Mouse (Mus musculus) stomach, embryonic 16.5 days (tissue): Measurements from ENCODE around the gene Fnip2. TPM values are rescaled to one million over a fixed set of nuclear protein-coding genes. Genes with fewer than 3 reads are reported as not detected.
"Not testable (repeated sequence)": the region's sequence is repeated elsewhere in the genome, so short reads cannot be mapped to it uniquely, and the experiment has no call there.

Source experiments
- ATAC-seq: fragments of 200-750 bp; cut with Nextera tagmentation; 2 replicates; pipeline ENCODE4 v1.8.0; 2017; ENCODE audit warnings: moderate number of reproducible peaks, moderate TSS enrichment; ENCODE audit not compliant: insufficient read depth, low FRiP score
- H3K27ac ChIP-seq: fragments of 300-500 bp; sonication (generic); 2 replicates; pipeline ENCODE4 v1.5.1; 2014; ENCODE audit warnings: low read length
- H3K27me3 ChIP-seq: fragments of 300-500 bp; sonication (generic); 2 replicates; pipeline ENCODE4 v1.6.1; 2014; ENCODE audit warnings: low read length, control low read depth, mixed read lengths; ENCODE audit not compliant: control insufficient read depth, insufficient read depth
- H3K36me3 ChIP-seq: fragments of 300-500 bp; sonication (generic); 2 replicates; pipeline ENCODE4 v1.6.1; 2014; ENCODE audit warnings: low read length; ENCODE audit not compliant: control insufficient read depth, insufficient read depth
- H3K4me1 ChIP-seq: fragments of 300-500 bp; sonication (generic); 2 replicates; pipeline ENCODE4 v1.6.1; 2014; ENCODE audit warnings: low read length, control low read depth, mixed read lengths; ENCODE audit not compliant: control insufficient read depth, insufficient read depth
- H3K4me2 ChIP-seq: fragments of 300-500 bp; sonication (generic); 2 replicates; pipeline ENCODE4 v1.6.1; 2014; ENCODE audit warnings: low read depth, low read length, mixed read lengths
- H3K4me3 ChIP-seq: fragments of 300-500 bp; sonication (generic); replicated peaks from 2 replicates; pipeline ENCODE4 v1.5.1; 2014; ENCODE audit warnings: mild to moderate bottlenecking, low read length
- H3K9ac ChIP-seq: fragments of 300-500 bp; sonication (generic); 2 replicates; pipeline ENCODE4 v1.6.1; 2014; ENCODE audit warnings: low read length
- H3K9me3 ChIP-seq: fragments of 300-500 bp; sonication (generic); replicated peaks from 2 replicates; pipeline ENCODE4 v1.6.1; 2016; ENCODE audit warnings: low read length, control low read depth; ENCODE audit not compliant: control insufficient read depth
- WGBS: fragments of 180-500 bp; shearing (Covaris S2); extraction: QIAGEN DNeasy Blood & Tissue Kit; methylation state at CpG from one replicate; pipeline ENCODE4 v1.1.7; 2014; 5-methylcytosine and 5-hydroxymethylcytosine counted together
- polyA plus RNA-seq: library from polyadenylated mRNA; unstranded; fragments of >200 nt; fragmentation: Nextera tagmentation; extraction: Ambion mirVana; gene quantifications from 2 replicates; pipeline ENCODE4 v1.2.1, GENCODE M21; 2015

Gene Fnip2
- polyA plus RNA-seq, 1 experiment from 2014 or later, result 3.8 TPM

DNA sequence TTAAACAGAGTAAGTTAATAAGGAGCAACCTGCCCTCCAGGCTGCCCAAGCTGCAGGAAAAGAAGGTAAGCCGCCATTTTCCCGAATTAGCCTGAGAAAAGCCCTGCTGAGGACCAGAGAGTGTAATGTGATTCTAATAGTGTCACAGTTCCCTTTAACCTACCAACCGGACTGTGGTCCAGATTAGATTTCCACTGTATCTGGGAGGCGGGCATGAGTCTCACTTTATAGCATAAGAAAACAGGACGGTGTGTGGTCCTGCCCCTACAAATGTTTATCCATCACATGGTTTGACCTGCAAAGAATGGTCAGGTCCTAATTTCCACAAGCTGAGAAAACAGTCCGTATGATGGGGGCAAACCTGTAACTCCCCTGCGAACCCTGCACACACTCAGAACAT, 118.2 kb downstream of the Fnip2 start:
- 72% methylated on average over 7 of the region's 7 CpGs for WGBS
- Histone ChIP-seq H3K4me3 (no peak overlapping the region), H3K4me2 (no peak overlapping the region), H3K27me3 (no peaks in the 10 kb centered on the region), H3K9me3 (no peaks in the 10 kb centered on the region), H3K27ac (no peak overlapping the region), H3K4me1 (no peaks in the 10 kb centered on the region), H3K9ac (no peak overlapping the region), H3K36me3 (no peaks in the 10 kb centered on the region)
- no peak for ATAC-seq

DNA sequence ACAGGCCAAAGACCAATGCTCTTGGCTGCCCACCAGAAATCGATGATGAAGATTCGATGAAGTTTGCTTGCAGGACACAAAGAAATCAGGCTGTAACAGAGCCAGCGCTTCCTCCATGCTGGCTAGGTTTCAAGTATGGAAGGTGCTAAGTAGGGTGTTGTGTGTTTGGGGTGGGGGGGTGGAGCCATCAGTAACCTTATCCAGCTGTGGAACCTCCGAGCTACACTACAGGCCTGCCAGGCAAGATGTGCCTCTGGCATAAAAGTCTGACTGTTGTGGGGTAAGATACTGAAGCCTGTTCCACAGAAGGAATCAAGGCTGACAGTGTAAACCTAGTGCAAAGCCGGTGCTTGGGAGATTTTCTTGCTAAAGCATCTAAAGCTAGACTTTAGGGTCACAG, 119.2 kb downstream of the Fnip2 start:
- no peaks in the 10 kb centered on the region for H3K4me1 ChIP-seq
- H3K9ac ChIP-seq, result no peak overlapping the region
- no peaks in the 10 kb centered on the region for H3K9me3 ChIP-seq
- no peak for ATAC-seq
- H3K36me3 ChIP-seq, result no peaks in the 10 kb centered on the region
- no peak overlapping the region for H3K4me2 ChIP-seq
- 75% methylated on average over 5 of the region's 5 CpGs for WGBS
- no peaks in the 10 kb centered on the region for H3K27me3 ChIP-seq
- H3K27ac ChIP-seq, result no peak overlapping the region
- H3K4me3 ChIP-seq, result no peak overlapping the region

DNA sequence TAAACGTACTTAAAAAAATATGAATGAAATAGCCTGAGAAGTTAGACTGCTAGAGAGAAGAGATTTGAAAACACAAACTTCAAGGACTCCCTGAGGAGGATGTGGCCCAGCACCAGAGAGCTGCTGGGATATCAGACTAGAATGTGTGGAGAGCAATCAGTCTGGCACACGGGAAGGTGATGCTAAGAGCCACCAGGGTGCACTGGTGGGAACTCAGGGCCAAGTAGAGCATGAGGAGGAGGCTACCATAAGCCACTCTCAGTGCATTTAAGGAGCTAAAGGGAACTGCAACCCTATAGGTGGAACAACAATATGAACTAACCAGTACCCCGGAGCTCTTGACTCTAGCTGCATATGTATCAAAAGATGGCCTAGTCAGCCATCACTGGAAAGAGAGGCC, 120.9 kb downstream of the Fnip2 start:
- not testable (repeated sequence) for H3K27ac ChIP-seq, H3K27me3 ChIP-seq, H3K36me3 ChIP-seq, H3K4me1 ChIP-seq, ATAC-seq, H3K9me3 ChIP-seq, H3K4me2 ChIP-seq, H3K4me3 ChIP-seq, H3K9ac ChIP-seq
- WGBS, result 77% methylated on average over 3 of the region's 3 CpGs

DNA sequence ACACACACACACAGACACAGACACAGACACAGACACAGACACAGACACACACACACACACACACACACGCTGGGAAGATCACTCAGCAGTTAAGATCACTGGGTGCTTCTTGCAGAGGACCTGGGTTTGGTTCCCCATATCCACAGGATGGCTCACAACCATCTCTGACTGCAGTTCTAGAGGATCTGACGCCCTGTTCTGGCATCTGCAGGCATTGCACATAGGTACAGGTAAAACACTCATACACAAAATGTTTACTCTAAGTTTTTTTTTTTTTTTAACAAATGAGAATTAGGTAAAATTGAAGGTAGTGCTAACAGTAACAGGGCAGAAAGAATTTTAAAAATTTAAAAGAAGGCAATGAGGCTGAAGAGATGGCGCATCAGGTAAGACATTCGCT, 121.5 kb downstream of the Fnip2 start:
- ATAC-seq, result no peak
- H3K4me1 ChIP-seq, result 0 out of 2 replicates have a peak, but pooled peaks cover under 1% of the 10 kb centered on the region
- no peak overlapping the region for H3K9ac ChIP-seq
- no peaks in the 10 kb centered on the region for H3K27me3 ChIP-seq
- no peak overlapping the region for H3K4me3 ChIP-seq
- 89% methylated on average over 4 of the region's 4 CpGs for WGBS
- no peak overlapping the region for H3K4me2 ChIP-seq
- H3K27ac ChIP-seq, result no peak overlapping the region
- no peaks in the 10 kb centered on the region for H3K36me3 ChIP-seq
- no peaks in the 10 kb centered on the region for H3K9me3 ChIP-seq

DNA sequence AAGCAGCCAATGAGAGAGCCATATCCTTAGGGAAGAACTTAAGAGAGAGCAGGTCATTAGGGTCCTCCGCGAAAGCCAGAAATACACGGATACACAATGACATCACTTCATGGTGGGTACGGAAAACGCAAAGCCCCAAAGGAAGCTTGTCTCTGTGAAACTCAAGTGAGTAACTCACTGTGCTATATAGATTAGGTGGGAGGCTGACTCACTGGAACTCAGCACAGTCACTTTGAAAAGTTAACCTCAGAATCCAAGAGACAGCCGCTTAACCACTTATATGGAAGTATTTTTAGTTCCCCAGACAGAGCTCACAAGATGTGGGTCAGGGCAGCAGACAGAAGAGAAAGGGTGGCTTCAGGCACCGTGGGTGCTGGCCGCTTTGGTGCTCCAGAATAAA, 122.6 kb downstream of the Fnip2 start:
- 0 out of 2 replicates have a peak, but pooled peaks cover 4% of the 10 kb centered on the region for H3K4me1 ChIP-seq
- no peak for ATAC-seq
- H3K36me3 ChIP-seq, result no peaks in the 10 kb centered on the region
- H3K9me3 ChIP-seq, result no peaks in the 10 kb centered on the region
- H3K9ac ChIP-seq, result no peak overlapping the region
- no peak overlapping the region for H3K4me3 ChIP-seq
- H3K4me2 ChIP-seq, result no peak overlapping the region
- WGBS, result 65% methylated on average over 8 of the region's 8 CpGs
- H3K27ac ChIP-seq, result no peak overlapping the region
- H3K27me3 ChIP-seq, result no peaks in the 10 kb centered on the region

DNA sequence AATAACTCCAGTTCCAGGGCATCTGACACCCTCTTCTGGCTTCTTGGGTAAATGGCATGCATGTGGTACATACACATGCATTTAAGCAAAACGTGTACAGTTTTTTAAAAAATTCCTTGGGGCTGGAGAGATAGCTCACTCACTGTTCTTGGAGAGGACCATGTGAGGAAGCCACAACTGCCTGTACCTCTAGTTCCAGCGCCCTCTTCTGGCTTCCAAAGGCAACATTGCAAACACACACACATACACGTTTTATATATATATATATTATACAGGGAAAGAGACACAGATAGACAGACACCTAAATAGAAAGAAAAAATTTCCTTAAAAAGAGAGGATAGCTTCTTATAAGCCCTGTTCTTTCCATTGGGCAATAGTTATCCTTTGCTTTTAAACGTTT, 123.7 kb downstream of the Fnip2 start:
- Histone ChIP-seq H3K27me3 (no peaks in the 10 kb centered on the region), H3K4me2 (no peak overlapping the region), H3K9me3 (no peaks in the 10 kb centered on the region), H3K9ac (no peak overlapping the region), H3K4me3 (no peak overlapping the region), H3K36me3 (no peaks in the 10 kb centered on the region), H3K4me1 (0 out of 2 replicates have a peak, but pooled peaks cover 4% of the 10 kb centered on the region), H3K27ac (no peak overlapping the region)
- no peak for ATAC-seq
- WGBS, result 74% methylated on average over 4 of the region's 4 CpGs

DNA sequence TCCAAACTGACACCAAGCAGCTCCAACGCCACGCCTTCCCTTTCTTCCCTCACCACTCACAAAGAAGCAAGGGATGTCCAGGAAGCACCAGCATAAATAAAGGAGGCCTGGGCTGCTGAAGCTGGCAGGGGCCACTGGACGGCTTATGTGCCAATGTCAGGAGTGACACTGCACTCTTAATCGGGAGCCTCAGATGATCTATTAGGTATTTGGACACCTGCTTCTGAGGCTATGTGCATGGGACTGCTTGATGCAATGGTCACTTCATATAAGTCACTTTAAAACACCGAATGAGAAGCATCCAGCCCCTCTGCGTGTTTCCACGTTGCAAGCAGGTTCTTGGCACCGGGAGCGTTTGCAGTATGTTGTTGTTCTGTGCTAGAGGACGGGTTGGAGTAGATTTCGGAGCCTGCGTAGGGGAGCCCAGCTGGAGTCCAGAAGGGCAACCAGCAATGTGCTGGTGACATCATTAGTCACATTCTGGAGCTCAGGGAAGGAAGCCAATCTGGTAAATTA, 126.6 kb downstream of the Fnip2 start:
- H3K9ac ChIP-seq, result no peak overlapping the region
- ATAC-seq, result no peak
- 0 out of 2 replicates have a peak, but pooled peaks cover 4% of the 10 kb centered on the region for H3K4me1 ChIP-seq
- WGBS, result 60% methylated on average over 12 of the region's 12 CpGs
- no peaks in the 10 kb centered on the region for H3K27me3 ChIP-seq
- no peaks in the 10 kb centered on the region for H3K9me3 ChIP-seq
- no peak overlapping the region for H3K4me3 ChIP-seq
- no peak overlapping the region for H3K27ac ChIP-seq
- no peaks in the 10 kb centered on the region for H3K36me3 ChIP-seq
- H3K4me2 ChIP-seq, result no peak overlapping the region

DNA sequence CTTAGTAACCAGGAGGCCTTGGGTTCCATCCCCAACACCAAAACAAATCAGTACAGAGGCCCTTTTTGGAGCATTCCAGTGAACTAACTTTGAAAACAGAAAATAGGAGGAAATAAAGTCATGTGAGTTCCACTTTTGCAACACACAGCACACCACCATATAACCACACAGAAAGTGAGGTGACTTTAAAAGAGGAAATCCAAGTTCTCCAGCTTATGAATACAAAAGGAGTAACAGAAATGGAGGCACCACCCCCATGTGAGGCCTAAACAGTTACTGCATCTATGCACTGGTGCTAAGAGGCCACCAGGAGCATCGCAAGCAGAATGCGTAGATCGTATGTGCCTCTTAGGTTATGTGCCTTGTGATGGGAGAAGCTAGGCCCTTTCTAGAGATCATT, 129.3 kb downstream of the Fnip2 start:
- Histone ChIP-seq H3K4me1 (0 out of 2 replicates have a peak, but pooled peaks cover 4% of the 10 kb centered on the region), H3K36me3 (no peaks in the 10 kb centered on the region), H3K9me3 (no peaks in the 10 kb centered on the region), H3K4me2 (no peak overlapping the region), H3K4me3 (no peak overlapping the region), H3K27me3 (no peaks in the 10 kb centered on the region), H3K27ac (no peak overlapping the region), H3K9ac (no peak overlapping the region)
- no peak for ATAC-seq
- 98% methylated on average over 3 of the region's 3 CpGs for WGBS

DNA sequence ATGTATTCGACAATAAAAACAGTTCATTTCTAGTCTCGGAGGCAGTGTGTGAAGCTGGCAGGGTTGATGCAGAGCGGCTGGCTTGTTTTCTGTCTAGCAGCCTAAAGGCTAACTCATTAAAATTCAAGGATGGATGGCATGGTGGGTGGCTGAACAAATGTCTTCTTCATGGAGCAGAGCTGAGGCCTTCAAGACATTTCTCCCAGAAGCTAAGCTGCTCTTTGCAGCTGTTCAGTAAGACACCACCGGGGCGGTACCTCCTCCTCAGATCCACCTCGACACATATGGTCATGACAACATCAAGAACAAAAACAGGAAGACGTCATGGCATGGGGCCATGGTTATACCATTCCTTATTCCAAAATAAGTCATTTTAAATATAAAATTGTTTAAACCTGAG, 131.4 kb downstream of the Fnip2 start:
- ATAC-seq, result no peak
- H3K9ac ChIP-seq, result no peak overlapping the region
- H3K9me3 ChIP-seq, result no peaks in the 10 kb centered on the region
- WGBS, result 84% methylated on average over 7 of the region's 7 CpGs
- H3K4me1 ChIP-seq, result 0 out of 2 replicates have a peak, but pooled peaks cover 4% of the 10 kb centered on the region
- H3K4me3 ChIP-seq, result no peak overlapping the region
- no peak overlapping the region for H3K27ac ChIP-seq
- no peaks in the 10 kb centered on the region for H3K27me3 ChIP-seq
- no peak overlapping the region for H3K4me2 ChIP-seq
- H3K36me3 ChIP-seq, result no peaks in the 10 kb centered on the region

DNA sequence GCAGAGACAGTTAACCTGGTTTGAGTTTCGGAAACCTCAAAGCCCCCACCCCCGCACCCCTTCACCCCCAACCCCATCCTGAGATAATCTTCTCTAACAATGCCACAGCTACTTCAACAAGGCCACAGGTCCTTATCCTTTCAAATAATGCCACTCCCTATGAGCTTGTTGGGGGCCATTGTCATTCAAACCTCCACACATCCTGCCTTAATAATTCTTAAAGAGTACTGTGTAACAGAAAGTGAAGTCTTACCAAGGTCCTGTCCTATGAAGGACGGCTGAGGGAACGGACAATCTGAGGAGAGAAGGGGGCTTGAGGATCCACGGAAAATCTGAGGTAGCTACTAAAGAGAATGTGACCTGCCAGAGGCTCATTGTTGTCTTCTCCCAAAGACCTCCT, 132.6 kb downstream of the Fnip2 start:
- no peaks in the 10 kb centered on the region for H3K36me3 ChIP-seq
- ATAC-seq, result no peak
- no peaks in the 10 kb centered on the region for H3K27me3 ChIP-seq
- H3K27ac ChIP-seq, result no peak overlapping the region
- no peak overlapping the region for H3K4me3 ChIP-seq
- no peaks in the 10 kb centered on the region for H3K9me3 ChIP-seq
- H3K4me2 ChIP-seq, result no peak overlapping the region
- 64% methylated on average over 5 of the region's 5 CpGs for WGBS
- H3K4me1 ChIP-seq, result no peaks in the 10 kb centered on the region
- H3K9ac ChIP-seq, result no peak overlapping the region
